Mouse (Mus musculus) heart, postnatal 36 days (tissue): ENCODE data around the gene Fam89a. TPM values are rescaled to one million over a fixed set of nuclear protein-coding genes. Genes with fewer than 3 reads are reported as not detected.

ENCODE experiments used
- DNase-seq, 2 experiments: peaks; one replicate each; pipeline ENCODE4 v3.0.0; 2021 to 2022
- intact Hi-C: fragments of 180-260 bp; cut with DNase I; formaldehyde crosslinking; loops from one replicate; pipeline ENCODE4 v1.15.1; 2025
- total RNA-seq, 2 experiments: library from RNA; stranded (reverse); gene quantifications; 2 replicates each; pipeline ENCODE4 v1.2.3; 2021

The Fam89a gene
- total RNA-seq, 2 experiments from 2014 or later = 0.75 to 1.6 TPM

DNA sequence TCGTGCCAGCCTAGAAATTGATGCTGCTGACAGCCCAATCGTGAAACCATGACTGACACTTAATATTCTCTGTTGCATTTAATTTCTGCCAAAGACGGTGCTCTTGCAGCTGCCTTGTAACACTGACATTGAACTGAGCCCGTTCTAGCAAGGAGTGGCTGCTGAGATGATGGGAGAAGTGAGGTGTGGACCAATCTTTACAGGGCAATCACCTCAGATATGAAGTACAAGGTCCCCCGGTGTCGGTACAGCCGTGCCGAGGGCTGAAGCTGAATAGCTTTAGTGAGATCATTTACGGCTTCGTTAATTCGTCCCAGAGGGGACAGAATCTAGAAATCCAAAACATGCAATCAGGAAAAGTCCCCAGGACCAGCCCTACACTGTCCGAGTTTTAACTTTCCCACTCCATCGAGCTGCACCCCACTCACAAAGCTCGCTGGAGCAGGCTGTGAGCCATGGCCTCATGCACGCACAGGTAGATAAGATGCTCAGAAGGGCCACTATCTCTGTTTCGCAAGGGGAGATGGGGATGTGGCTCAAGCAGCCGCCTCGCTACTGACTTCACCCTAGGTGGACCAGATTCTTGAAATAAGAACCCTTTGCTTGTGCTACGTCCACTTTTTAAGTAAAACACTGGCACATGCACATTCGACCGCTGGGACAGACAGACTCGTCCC is 56.1 kb downstream of the Fam89a start:
- intact Hi-C loops = no loop called here
- DNase-seq = no peak

DNA sequence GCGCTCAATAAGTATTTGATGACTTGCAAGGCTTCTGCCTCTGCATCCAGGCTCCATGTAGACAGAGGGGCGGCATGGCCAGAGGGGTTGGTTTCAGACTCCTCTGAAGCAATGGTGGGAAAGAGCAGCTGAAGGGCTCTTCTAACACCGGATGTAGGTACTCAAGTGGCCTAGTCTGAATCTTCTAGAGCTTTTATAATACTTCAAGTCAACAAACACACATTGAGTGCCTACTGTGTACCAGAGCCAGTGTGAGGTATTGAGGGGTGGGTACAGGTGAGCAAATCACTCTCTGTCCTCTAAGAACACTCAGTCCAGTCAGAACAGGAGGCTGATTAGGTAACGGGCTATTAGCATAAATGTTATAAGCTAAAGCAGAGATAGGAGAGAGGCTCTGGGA is 59.9 kb downstream of the Fam89a start:
- DNase-seq = no peak
- intact Hi-C loops = no loop called here

Other genes starting within 250 kb of the Fam89a start
- 10 to 100 TPM; 19.5 to 25.1 TPM for gene Cog2, start 231.1 kb downstream of the Fam89a start, total RNA-seq
- 10 to 100 TPM in 1 of 2 experiments, 1 to 10 TPM in 1; 6.4 to 11.8 TPM for gene Agt, start 182.1 kb downstream of the Fam89a start, total RNA-seq
- gene Capn9, start 175.7 kb downstream of the Fam89a start, total RNA-seq = not detected
- gene 2310022B05Rik, start 88.5 kb downstream of the Fam89a start, total RNA-seq = 10 to 100 TPM; 68.7 to 73.6 TPM
- 10 to 100 TPM; 16.7 to 17.4 TPM for gene Ttc13, start 29.8 kb downstream of the Fam89a start, total RNA-seq
- 1 to 10 TPM; 3.6 to 5.6 TPM for gene Arv1, start 29.7 kb downstream of the Fam89a start, total RNA-seq
- under 1 TPM; 0.36 to 0.68 TPM for gene Trim67, start 41.3 kb upstream of the Fam89a start, total RNA-seq
- gene Gnpat, start 111.2 kb upstream of the Fam89a start, total RNA-seq = 100 to 1,000 TPM; 174 to 194 TPM
- 10 to 100 TPM; 44.8 to 47.4 TPM for gene 2810004N23Rik, start 111.3 kb upstream of the Fam89a start, total RNA-seq
- gene Exoc8, start 145.9 kb upstream of the Fam89a start, total RNA-seq = 10 to 100 TPM; 18.5 to 22.8 TPM
- gene Sprtn, start 146.1 kb upstream of the Fam89a start, total RNA-seq = 10 to 100 TPM; 12.2 to 12.8 TPM
- gene Egln1, start 197.5 kb upstream of the Fam89a start, total RNA-seq = 100 to 1,000 TPM; 294 to 306 TPM